Mouse (Mus musculus): Measurements from ENCODE around the gene Rftn2. TPM values are rescaled to one million over a fixed set of nuclear protein-coding genes. Genes with fewer than 3 reads are reported as not detected.

The Rftn2 gene
- 6.1 TPM for polyA plus RNA-seq (2017; shearing (Covaris generic))

GRCm38 (mm10) chr1:55226011-55226857 lies at the start of gene Rftn2:
Gene Rftn2 (minus strand): TSS chr1:55226782.

DNA sequence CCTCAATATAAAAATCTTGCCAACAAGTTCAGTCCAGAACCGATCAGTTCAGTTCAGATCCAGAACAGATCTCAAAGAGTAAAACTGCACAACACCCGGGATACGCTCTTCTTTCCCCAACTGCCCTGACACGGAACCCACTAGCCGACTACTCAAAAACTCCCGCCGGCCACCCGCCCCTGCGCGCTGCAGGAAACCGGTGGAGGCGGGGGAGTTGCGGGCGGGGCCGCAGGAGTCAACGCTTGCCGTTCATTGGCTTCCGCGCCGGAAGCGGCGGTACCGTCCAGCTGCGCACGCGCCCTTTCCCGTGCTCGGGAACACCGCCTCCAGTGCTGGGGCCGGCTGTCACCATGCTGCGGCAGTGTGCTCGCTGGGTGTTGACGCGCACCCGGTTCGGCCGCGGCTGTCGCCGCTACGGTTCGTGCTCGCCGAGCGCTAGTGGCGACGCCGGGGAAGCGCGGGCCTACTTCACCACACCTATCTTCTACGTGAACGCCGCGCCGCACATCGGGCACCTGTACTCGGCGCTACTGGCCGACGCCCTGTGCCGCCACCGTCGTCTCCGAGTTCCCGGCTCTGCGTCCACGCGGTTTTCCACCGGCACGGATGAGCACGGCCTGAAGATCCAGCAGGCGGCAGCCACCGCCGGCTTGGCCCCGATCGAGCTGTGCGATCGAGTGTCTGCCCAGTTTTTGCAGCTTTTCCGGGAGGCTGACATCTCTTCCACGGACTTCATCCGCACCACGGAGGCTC lies 10.5 kb upstream of the Rftn2 start, which contains the start of gene Mars2:
Gene Mars2 (plus strand): TSS at position 288 of the 753 bp plus-strand sequence.

DNA sequence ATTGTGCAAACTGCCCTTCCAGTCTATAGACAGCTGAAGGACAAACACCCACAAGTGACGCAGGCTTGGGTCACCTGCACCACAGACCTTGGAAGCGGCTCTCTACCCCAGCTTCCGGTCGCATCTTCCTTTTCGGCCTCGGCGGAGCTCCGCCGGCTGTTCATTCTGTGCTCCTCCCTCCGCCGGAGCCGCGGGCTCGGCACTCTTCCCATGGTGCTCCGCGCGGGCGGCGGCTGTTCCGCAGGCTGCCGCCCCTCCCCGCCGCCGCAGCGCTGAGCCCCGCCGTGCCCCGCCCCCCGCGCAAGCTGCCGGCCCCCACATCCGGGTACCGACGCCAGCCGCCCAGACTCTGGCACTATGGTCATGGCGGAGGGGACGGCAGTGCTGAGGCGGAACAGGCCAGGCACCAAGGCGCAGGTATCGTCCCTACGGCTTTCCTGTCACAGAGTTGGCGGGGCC lies 95.6 kb downstream of the Rftn2 start, which contains the start of gene Mob4:
Gene Mob4 (plus strand): TSS at position 289 of the 459 bp plus-strand sequence.

Other genes with a start within 250 kb of the Rftn2 start
- gene Sf3b1, start 199.3 kb downstream of the Rftn2 start, polyA plus RNA-seq (2017; shearing (Covaris generic)), result 785 TPM
- 159 TPM for gene Coq10b, start 174.0 kb downstream of the Rftn2 start, polyA plus RNA-seq (2017; shearing (Covaris generic))
- 198 TPM for gene Hspe1, start 138.7 kb downstream of the Rftn2 start, polyA plus RNA-seq (2017; shearing (Covaris generic))
- 155 TPM for gene Hspd1, start 138.5 kb downstream of the Rftn2 start, polyA plus RNA-seq (2017; shearing (Covaris generic))
- gene Mob4, start 95.6 kb downstream of the Rftn2 start, polyA plus RNA-seq (2017; shearing (Covaris generic)), result 165 TPM
- gene Mars2, start 10.4 kb upstream of the Rftn2 start, polyA plus RNA-seq (2017; shearing (Covaris generic)), result 3.6 TPM
- 15.5 TPM for gene Boll, start 136.7 kb upstream of the Rftn2 start, polyA plus RNA-seq (2017; shearing (Covaris generic))
- gene Plcl1, start 179.1 kb upstream of the Rftn2 start, polyA plus RNA-seq (2017; shearing (Covaris generic)), result 1.9 TPM